Mouse (Mus musculus) kidney, postnatal 36 days (tissue): ENCODE measurements at regions not wholly inside any gene's neighbourhood (a gene's known extent, or its start where the extent isn't known, plus 50 kb on each side); places are given as distances from the start of the nearest gene placed in this dataset.

Experiments used
- DNase-seq, 2 experiments: peaks; one replicate each; pipeline ENCODE4 v3.0.0; 2021 to 2022; ENCODE audit warnings: mixed read lengths in 2 of 2

DNA sequence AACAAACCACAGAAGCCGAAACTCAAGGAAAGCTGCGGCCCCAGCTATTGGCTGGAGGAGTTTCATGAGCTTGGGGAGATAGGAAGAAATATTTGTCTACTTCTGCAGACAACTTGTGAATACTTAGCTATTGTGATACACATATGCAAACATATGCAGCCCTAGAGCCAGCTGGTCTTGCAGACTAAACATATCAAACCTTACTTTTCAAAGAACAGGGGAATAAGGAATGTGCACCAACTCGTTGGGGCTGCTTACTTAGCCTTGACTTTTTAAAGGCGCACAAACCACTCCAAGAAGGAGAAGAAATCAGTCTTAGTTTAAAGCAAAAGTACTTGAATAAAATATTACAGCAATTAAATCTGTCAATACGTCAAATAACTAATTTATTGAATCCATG lies 106.8 kb upstream of the Lpar1 start:
- DNase-seq: no peak

DNA sequence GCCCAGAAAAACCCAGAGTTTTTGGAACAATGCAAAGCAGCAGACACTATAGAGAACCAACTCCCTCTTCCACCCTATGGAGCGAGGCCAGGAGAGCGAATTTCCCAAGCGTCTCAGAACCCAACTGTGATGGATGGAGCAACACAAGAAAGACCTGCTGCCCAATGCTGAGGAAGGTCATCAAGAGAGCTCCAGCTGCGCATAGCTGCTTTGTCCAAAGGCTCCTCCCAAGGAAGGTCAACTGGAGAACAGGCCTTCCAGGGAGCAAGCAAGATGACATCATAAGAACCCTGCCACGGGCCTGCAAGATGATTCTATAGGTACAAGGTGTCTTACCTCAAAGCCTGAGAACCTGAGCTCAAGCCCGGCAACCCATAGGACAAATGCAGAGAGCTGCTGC lies 104.5 kb upstream of the Lpar1 start:
- no peak for DNase-seq

DNA sequence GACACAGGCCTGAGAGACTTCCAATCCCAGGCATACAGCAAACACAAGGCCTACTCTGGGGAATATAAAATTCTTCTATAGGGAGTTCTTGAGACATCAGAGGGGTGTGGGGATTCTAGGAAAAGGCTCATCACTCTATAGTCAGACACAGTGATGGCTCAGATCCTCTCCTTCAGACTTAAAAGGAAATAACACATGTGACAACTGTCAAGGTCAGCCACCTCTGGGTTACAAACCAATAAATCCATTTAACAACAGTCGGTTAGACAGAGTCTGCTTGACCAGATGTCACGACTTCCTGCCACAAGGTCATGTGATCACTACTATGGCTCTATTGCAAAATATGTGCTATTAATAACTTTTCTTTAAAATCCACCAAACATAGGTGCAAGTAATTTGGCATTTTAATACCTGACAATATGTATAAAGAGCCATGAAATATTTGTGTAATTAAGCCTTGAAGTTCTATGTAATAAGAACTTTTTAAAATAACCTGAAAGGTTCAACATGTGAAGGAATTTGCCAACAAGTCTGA lies 94.1 kb upstream of the Lpar1 start:
- peak; percentile 33 to 37 for DNase-seq

DNA sequence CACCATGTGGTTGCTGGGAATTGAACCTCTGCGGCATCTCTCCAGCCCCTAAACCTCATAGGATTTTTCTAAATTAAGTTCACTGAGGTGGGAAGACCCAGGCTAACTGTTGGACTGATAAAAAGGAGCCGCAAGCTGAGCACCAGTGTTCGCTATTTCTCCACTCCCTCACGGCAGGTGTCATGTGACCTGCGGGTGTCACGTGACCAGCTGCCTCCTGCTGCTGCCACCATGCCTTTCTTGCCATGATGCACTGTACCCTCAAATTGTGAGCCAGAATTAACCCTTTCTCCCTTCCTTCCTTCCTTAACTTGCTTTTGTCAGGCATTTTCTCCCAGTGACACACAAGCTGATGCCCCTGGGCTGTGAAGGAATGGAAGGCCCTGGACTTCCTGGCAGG lies 93.1 kb upstream of the Lpar1 start:
- no peak for DNase-seq

DNA sequence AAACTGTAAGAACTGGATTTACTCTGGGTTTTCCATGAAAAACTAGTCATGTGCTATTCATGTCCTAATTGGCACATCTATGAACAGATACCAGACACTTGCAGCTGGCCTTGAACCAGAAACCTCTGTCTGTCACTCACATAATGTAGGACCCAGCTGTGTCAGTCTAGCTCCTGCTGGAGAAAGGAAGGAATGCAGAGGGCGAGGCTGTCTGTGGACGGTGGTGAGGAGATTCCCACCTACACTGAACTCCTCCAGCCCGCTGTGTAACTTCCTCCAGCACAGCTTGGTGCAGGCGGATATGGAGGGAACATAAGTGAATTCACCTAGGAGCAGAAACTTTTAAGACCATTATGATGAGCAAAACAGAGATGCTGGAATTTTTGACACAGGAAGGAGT lies 89.7 kb upstream of the Lpar1 start:
- no peak for DNase-seq

DNA sequence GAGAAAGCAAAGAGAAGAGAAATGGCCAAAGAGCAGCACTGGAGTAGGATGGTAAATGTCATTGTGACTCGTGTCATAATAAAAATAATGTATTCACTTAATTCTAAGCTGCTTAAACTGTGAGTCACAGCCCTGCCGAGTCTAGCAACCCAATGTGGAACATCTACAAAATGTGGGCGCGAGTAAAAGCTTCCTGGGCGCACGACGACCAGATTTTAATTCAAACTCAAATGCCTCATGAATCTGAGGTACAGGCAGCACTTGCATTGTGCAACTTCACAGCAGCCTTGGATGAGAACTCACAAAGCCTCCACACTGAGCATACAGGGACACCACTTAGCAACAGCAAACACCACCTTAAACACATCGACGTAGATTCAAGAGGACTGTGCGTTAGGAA lies 88.5 kb upstream of the Lpar1 start:
- no peak for DNase-seq

DNA sequence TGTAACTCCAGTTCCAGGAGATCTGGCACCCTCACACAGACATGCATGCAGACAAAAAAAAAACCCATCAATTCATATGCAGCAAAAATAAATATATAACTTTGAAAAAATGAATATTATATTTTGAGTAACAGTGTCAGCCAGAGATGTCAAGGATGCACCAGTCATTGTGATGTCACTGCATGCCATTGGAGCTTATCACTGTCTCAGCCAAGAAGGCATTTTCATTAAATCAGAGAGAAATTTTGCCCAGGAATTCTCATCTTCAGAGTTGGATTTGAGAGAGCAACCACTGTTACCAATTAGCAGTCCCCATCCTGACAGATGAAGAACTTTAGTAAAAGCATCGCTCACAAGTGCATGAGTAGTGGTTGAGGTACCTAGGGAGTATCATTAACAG lies 79.0 kb upstream of the Lpar1 start:
- no peak for DNase-seq

DNA sequence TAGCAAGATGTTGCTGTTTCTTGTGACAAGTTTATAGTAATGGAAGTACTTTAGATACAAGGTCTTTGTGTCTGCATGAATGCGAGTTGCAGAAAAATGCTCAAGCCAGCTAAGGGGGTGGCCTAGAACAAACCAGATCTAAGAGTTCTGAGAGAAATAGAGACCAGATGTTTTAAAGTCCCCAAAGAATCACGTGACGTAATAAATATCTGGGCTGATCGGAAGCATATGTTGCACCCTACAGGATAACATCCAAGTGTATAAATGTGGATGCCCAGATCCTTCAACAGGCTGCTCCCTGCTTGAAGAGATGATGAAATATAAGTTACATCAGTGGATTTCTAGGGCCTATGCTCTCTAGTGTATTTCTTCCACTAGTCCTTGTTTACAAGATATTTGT lies 77.7 kb upstream of the Lpar1 start:
- no peak for DNase-seq

DNA sequence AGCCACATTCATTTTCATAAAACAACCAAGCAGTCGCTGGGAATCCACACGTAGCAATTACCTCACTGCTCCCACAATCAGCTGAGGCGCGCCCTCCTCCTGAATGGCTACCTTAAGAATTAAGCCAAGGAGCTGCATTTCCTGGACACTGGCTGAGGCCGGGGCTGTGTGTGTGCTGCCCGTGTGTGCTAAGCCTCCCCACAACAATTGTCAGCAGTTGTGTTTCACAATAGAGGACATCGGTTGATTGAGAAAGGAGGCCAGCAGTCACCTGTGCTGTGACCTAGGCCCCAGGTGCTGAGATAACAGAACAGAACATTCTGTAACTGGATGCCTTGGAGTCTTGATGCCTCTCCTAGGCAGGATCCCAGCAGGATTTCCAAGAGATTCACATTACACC lies 73.3 kb upstream of the Lpar1 start:
- DNase-seq: no peak

DNA sequence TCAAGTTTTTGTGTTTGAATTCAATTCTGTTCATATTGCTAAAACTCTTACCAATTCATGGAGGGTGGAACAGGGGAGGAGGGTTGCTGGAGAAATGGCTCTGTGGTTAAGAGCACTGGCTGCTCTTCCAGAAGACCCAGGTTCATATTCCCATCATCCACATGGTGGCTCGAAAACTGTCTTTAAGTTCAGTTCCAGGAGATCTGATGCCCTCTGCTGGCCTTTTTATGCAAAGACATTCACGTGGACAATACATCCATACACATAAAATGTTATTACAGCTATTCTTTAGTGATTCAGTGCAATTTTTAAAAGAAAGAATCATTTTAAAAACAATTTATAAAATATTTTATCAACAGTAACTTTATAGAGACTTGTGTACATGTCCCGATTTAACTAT lies 70.4 kb upstream of the Lpar1 start:
- no peak for DNase-seq

DNA sequence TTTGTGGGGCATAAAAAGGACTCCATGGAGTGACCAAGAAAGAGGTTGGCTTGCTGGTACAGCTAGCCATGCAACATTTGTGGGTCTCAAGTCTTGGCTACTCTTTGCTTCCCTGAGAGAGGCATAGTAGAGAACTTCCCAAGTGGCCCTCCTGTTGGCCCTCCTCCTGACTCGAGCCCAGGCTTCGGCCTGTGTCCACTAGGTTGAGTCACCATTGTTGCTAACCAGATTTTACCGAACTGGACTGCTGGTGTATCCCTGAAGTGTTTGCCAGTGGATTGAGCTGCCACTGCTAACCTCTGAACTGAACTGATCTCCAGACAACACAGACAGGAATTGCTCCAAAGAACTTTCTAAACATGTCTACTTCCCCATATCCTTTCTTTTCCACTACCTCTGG lies 66.9 kb upstream of the Lpar1 start:
- DNase-seq: no peak

DNA sequence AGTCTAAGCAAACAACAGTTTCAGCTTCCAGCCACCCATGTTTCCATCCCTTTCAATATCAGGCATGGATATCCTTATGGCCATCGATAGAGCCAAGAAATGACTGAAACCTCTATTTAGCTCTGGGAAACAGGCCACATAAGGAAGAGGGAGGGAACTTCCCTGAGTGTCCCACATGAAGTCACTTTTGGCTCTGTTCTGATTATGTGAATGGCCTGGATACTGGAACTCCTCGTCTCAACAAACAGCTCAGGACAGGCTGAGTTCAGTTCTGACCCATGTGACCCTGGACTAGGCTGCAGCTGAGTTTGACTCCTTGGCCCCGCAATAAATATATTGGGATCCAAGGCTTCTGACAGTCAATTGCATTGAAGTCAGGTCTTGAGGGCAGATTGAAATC lies 63.6 kb upstream of the Lpar1 start:
- DNase-seq: peak in 1 of 2 experiments; percentile 7

DNA sequence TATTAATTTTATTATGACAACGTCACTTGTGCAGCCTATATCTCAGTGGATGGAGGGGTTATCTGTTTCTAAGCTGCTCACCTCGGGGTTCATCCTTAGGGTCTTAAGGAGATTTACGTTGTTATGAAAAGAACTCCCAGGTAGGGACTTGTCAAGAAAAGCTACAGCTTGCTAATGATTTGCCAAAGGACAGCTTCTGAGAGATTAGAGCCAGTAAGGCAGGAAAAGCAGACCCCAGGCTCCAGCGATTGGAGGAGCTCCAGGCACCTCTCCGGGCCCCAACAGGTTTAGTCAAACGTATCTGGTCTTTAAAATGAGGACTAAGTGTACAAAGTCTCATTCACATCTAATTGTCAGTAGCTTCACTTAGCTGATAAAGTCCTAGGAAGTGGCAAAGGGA lies 59.8 kb upstream of the Lpar1 start:
- DNase-seq: no peak

DNA sequence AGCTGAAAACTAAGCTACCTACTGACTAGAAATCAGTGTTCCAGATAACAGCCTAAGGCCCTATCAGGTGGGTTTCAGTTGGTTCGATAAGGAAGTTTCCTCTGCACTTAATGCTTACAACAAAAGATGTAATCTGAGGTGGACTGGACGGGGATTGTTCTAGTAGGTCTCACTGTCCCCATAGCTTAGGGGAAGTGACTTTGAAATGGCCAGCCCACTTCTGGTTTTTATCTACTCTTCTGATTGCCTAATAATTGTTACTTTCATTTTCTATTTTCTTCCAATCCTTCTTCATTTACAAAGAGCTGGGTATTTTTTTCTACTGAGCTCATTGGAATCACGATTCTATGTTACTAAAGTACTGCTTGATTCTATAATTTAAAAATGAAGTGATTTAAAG lies 59.3 kb upstream of the Lpar1 start:
- DNase-seq: no peak

DNA sequence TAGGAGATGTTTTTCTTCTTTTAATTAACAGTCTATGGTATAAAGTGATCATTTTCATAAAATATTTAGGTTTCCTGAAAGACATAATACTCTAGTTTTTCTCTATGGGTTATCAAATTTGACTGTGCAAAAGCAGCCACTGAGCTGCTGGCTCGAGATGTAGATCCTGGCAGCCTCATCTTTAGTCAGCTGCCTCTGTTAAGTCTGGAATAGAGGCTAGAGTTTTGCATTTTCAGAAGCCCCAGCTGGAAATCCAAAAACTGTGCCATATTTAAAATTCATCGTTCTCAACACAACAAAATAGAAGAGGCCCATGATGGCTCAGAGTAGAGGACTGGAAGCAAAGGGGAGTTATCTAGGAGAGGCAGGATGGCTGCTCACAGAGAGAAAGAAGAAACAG lies 53.8 kb upstream of the Lpar1 start:
- DNase-seq: no peak

DNA sequence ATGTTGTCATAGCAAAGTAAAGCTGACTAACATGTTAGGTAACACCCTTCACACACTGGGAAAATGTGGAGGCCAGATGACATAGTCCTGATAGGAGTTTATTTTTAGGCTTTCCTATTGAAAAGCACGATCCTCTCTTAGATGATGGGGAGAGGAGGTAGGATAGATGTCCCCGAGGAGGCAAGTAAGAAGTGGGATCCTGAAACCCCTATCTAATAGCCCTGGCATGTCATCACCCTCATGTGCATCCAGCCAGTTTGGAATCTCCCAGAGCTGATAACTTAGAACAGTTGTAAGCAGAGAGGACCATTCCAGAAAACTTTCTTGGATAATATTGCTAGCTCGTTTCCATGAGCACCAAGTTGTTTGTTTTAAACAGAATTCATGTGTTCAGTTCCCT lies 52.2 kb upstream of the Lpar1 start:
- no peak for DNase-seq
